Mouse (Mus musculus): Measurements from ENCODE around the gene Klrg2. TPM values are rescaled to one million over a fixed set of nuclear protein-coding genes. Genes with fewer than 3 reads are reported as not detected.

Gene Klrg2
- polyA plus RNA-seq, 1 experiment from 2014 or later, result 0.07 TPM

DNA sequence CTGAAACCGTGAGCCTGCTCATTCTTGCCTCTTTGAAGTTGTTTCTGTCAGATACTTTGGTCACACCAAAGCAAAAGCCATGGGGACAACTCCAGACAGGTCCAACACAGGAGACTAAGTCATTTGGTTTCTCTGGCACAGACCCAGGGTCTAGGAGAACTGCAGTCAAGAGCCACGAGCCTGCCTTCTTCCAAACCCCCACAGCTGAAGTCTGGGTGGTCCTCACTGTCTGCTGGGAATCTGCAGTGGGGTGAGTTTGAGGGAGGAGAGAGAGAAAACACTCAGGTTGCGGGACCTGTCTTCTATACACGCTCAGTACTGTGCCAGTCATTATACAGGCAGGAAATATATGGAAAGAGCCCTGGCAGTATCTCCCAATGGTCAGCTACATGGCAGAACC is 9.6 kb downstream of the Klrg2 start:
- Histone ChIP-seq H3K9me3 (no peaks in the 10 kb centered on the region), H3K4me3 (no peak overlapping the region), H3K4me1 (peaks cover 23% of the 10 kb centered on the region), H3K36me3 (peaks cover 19% of the 10 kb centered on the region), H3K9ac (no peak overlapping the region), H3K27ac (replicated peaks) (no peak overlapping the region), H3K27me3 (replicated peaks) (0 out of 2 replicates have a peak, but pooled peaks cover 3% of the 10 kb centered on the region), H3K4me2 (no peak overlapping the region)
- ATAC-seq (ENCODE audit: extremely low read depth, insufficient number of reproducible peaks, low FRiP score, low TSS enrichment), result no peak
- WGBS, result 79% methylated on average over 4 of the region's 4 CpGs

DNA sequence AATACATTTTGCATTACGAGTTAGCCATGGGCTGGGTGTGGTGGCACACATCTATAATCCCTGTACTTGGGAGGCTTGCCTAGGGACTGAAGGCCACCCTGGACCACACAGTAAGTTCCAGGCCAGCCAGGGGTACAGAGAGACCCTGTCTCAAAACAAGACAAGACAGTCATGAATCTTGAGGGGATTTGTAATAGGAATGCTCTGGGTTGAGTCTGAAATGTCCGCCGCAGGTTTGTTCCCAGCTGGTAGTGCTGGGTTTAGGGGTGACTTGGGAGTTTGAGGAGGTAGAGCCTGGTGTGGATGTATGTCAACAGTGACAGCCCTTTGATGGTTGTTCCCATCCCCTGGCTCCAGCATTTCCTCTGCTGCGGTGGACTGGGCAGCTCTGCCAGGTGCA is 10.0 kb downstream of the Klrg2 start:
- Histone ChIP-seq H3K9ac (no peak overlapping the region), H3K4me2 (no peak overlapping the region), H3K27me3 (replicated peaks) (no peaks in the 10 kb centered on the region), H3K4me1 (peaks cover 23% of the 10 kb centered on the region), H3K9me3 (no peaks in the 10 kb centered on the region), H3K36me3 (peaks cover 19% of the 10 kb centered on the region), H3K27ac (replicated peaks) (no peak overlapping the region), H3K4me3 (no peak overlapping the region)
- no peak for ATAC-seq (ENCODE audit: extremely low read depth, insufficient number of reproducible peaks, low FRiP score, low TSS enrichment)
- WGBS, result 91% methylated on average over 4 of the region's 4 CpGs

DNA sequence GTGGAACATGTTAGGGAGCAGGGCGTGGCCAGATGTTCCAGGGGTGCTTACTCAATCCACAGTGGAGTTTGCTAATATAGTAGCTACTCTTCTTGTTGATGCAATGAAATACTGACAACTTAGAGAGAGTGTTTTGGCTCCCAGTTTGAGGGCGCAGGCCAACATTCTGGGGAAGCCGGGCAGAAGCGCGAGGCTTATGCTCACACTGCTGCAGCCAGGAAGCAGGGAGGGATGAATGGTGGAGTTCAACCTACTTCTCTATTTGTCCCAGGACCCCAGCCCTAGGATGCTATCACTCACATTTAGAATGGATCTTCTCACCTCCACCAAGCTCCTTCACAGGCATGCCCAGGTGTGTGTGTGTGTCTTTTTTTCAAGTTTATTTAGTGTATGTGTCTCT is 11.0 kb downstream of the Klrg2 start:
- H3K27me3 ChIP-seq (replicated peaks), result no peaks in the 10 kb centered on the region
- WGBS, result 95% methylated on average over 5 of the region's 5 CpGs
- peaks cover 19% of the 10 kb centered on the region for H3K36me3 ChIP-seq
- H3K27ac ChIP-seq (replicated peaks), result no peak overlapping the region
- H3K9me3 ChIP-seq, result no peaks in the 10 kb centered on the region
- H3K9ac ChIP-seq, result no peak overlapping the region
- no peak overlapping the region for H3K4me3 ChIP-seq
- no peak for ATAC-seq (ENCODE audit: extremely low read depth, insufficient number of reproducible peaks, low FRiP score, low TSS enrichment)
- no peak overlapping the region for H3K4me2 ChIP-seq
- H3K4me1 ChIP-seq, result peaks cover 23% of the 10 kb centered on the region

DNA sequence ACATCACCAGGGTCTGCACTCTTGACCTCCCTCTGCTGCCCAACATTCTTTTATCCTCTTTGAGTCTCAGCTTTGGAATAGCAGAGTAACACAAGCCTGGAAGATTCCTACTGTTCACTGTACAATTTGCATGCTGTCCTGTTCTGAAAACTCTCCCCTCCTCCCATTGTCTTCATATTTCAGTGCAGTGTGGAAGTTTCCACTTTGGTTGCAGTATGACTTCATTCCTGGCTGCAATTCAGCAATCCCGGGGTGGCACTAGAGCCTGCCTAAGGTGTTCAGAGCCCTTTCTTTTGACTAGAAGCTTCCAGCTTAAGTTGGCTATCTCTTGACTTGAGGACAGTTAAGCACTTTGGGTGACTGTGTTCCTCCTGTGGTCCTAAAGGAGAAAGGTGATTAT is 12.6 kb downstream of the Klrg2 start:
- Histone ChIP-seq H3K4me2 (no peak overlapping the region), H3K36me3 (peaks cover 34% of the 10 kb centered on the region), H3K27me3 (replicated peaks) (no peaks in the 10 kb centered on the region), H3K4me3 (no peak overlapping the region), H3K9ac (no peak overlapping the region), H3K9me3 (no peaks in the 10 kb centered on the region), H3K4me1 (peaks cover 23% of the 10 kb centered on the region), H3K27ac (replicated peaks) (peak overlapping the region; percentile 69)
- WGBS, result 32% methylated on average over 1 of the region's 1 CpGs
- no peak for ATAC-seq (ENCODE audit: extremely low read depth, insufficient number of reproducible peaks, low FRiP score, low TSS enrichment)

DNA sequence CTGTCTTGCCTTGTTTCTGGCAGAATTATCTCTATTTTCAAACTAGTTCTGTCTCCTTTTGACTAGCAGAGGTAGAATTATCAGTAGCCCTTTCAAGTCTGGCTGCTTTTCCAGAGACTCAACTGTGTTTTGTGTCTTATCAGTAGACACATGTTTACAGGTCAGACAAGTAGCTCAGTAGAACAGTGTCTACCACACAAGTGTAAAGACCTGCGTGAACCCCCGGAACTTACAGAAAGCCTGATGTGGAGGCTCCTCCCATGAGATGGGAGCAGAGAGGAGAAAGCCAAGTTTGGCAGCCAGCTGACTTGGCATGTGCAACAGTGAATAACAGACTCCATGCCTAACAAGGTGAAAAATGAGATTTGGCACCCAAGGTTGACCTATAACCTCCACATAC is 13.6 kb downstream of the Klrg2 start:
- Histone ChIP-seq H3K4me2 (no peak overlapping the region; the same call in 1 of the 2 replicates), H3K4me1 (peaks cover 23% of the 10 kb centered on the region), H3K27ac (replicated peaks) (peak overlapping the region; percentile 69), H3K9ac (no peak overlapping the region), H3K27me3 (replicated peaks) (no peaks in the 10 kb centered on the region), H3K4me3 (no peak overlapping the region), H3K36me3 (peaks cover 44% of the 10 kb centered on the region), H3K9me3 (no peaks in the 10 kb centered on the region)
- ATAC-seq (ENCODE audit: extremely low read depth, insufficient number of reproducible peaks, low FRiP score, low TSS enrichment), result no peak
- WGBS, result 22% methylated on average over 2 of the region's 2 CpGs

DNA sequence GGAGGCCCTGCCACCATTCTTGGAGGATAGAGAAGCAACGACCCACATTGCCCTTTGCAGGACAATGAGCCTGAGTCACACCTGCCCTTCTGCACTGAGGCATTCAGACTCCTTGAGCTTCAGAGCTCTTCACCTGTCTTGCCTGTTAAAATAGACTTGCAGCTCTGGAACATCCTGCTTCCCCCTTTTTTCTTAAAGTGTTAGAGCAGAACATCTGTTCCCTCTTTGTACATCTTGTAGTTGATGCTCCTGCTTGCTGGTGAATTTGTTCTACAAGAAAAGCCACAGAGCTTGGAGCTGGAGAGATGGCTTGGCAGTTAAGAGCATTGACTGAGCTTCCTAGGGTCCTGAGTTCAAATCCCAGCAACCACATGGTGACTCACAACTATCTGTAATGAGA is 14.6 kb downstream of the Klrg2 start:
- Histone ChIP-seq H3K36me3 (peaks cover 44% of the 10 kb centered on the region), H3K9me3 (0 out of 2 replicates have a peak, but pooled peaks cover 5% of the 10 kb centered on the region), H3K9ac (no peak overlapping the region), H3K4me1 (peaks cover 23% of the 10 kb centered on the region), H3K27ac (replicated peaks) (no peak overlapping the region), H3K27me3 (replicated peaks) (no peaks in the 10 kb centered on the region), H3K4me2 (no peak overlapping the region), H3K4me3 (no peak overlapping the region)
- no peak for ATAC-seq (ENCODE audit: extremely low read depth, insufficient number of reproducible peaks, low FRiP score, low TSS enrichment)
- 96% methylated on average over 1 of the region's 1 CpGs for WGBS

DNA sequence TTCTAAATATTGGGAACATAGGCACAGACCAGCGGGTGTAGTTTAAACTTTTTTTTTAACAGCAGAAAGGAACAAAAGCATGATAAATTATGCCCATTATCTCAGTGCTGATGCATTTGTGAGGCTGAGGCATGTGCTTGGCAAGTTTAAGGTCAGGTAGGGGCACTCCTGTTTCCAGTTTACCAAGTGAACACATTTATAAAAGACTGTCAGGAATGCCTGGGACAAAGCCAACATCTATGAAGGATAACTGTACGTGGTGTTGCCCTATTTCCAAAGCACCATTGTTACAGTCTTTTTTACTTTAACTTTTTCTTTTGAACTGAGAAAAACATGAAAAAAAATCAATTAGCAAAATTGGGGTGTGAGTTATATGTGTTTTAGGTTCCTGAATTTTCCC is 27.1 kb downstream of the Klrg2 start:
- Histone ChIP-seq H3K27me3 (replicated peaks) (no peaks in the 10 kb centered on the region), H3K9me3 (no peaks in the 10 kb centered on the region), H3K36me3 (peaks cover 74% of the 10 kb centered on the region), H3K4me2 (no peak overlapping the region), H3K9ac (no peak overlapping the region), H3K27ac (replicated peaks) (no peak overlapping the region), H3K4me3 (no peak overlapping the region), H3K4me1 (0 out of 2 replicates have a peak, but pooled peaks cover 8% of the 10 kb centered on the region)
- whole genome bisulfite sequencing, result 58% methylated on average over 2 of the region's 2 CpGs
- no peak for ATAC-seq (ENCODE audit: extremely low read depth, insufficient number of reproducible peaks, low FRiP score, low TSS enrichment)

DNA sequence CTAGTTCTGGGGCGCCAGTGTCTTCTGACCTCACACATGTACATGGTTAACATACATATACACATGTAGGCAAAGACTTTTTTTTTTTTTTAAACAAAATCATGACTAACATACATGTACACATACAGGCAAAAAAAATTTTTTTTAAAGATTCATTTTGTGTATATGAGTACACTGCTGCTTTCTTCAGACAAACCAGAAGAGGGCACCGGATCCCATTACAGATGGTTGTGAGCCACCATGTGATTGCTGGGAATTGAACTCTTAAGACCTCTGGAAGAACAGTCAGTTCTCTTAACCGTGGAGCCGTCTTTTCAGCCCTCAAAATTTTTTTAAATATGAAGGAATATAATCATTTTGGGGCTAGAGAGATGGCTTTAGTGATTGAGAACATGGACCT is 39.6 kb downstream of the Klrg2 start:
- no peak overlapping the region for H3K9ac ChIP-seq
- H3K9me3 ChIP-seq, result no peaks in the 10 kb centered on the region
- H3K4me3 ChIP-seq, result no peak overlapping the region
- ATAC-seq (ENCODE audit: extremely low read depth, insufficient number of reproducible peaks, low FRiP score, low TSS enrichment), result no peak
- H3K27me3 ChIP-seq (replicated peaks), result no peaks in the 10 kb centered on the region
- H3K36me3 ChIP-seq, result peaks cover 87% of the 10 kb centered on the region
- WGBS, result 90% methylated on average over 4 of the region's 4 CpGs
- no peak overlapping the region for H3K27ac ChIP-seq (replicated peaks)
- no peak overlapping the region for H3K4me2 ChIP-seq
- H3K4me1 ChIP-seq, result no peaks in the 10 kb centered on the region

DNA sequence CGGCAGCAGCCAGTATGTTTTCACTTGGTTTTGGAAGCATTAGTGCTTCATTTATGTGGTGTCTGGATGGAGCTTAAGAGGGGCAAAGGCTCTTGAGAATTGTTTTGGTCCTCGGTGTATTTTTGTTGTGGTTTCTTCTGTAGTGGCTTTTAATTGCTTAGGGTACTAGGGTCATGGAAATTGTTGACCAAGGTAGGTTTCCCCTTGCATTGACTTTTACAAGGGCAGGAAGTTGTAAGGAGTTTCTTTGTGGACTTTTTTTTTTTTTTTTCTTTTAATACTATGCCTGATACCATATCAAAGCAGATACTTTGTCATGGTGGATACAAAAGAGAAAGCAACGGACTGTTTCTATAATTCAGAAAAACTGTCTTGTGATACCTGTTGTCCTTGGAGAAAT is 55.3 kb downstream of the Klrg2 start:
- Histone ChIP-seq H3K9ac (no peak overlapping the region), H3K4me1 (no peaks in the 10 kb centered on the region), H3K36me3 (peaks cover 79% of the 10 kb centered on the region), H3K27ac (replicated peaks) (no peak overlapping the region), H3K4me3 (no peak overlapping the region), H3K4me2 (no peak overlapping the region), H3K27me3 (replicated peaks) (no peaks in the 10 kb centered on the region), H3K9me3 (no peaks in the 10 kb centered on the region)
- ATAC-seq (ENCODE audit: extremely low read depth, insufficient number of reproducible peaks, low FRiP score, low TSS enrichment), result no peak
- WGBS, result 84% methylated on average over 3 of the region's 3 CpGs

DNA sequence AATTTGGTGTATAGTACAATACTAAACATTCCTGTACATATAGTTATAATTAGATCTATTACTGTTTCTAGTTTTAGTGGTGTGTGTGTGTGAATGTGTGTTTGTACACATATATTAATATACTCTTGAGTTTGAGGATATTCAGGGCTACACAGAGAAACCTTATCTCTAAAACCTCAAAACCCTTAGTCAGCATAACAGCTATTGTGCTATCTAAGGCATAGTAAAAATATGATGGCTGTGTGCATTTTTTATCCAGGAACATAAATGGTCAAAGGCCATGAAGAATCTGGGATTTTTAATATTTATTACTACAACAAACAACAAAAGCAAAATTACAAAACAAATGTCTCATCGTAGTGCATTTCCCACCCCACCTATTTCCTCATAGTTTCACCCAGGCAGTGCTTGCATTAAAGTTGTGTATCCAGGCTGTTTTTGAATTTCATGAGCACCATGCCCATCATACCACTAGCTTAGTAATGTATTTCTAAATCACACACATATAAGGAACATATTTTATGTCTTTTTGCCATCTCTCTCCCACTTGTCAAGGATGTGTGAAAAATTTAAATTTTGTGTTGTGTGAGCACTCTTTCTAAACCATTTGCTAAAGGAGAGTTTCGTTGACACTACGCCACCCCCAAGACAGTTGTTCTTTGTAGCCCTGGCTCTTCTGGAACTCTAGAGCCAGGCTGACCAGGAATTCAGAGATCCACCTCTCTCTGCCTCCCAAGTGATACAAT is 56.8 kb downstream of the Klrg2 start:
- H3K27me3 ChIP-seq (replicated peaks), result no peaks in the 10 kb centered on the region
- H3K4me3 ChIP-seq, result no peak overlapping the region
- peaks cover 2% of the 10 kb centered on the region; the same call in 1 of the 2 replicates for H3K4me1 ChIP-seq
- H3K9ac ChIP-seq, result no peak overlapping the region
- H3K4me2 ChIP-seq, result no peak overlapping the region
- WGBS, result 95% methylated on average over 3 of the region's 3 CpGs
- no peaks in the 10 kb centered on the region for H3K9me3 ChIP-seq
- no peak for ATAC-seq (ENCODE audit: extremely low read depth, insufficient number of reproducible peaks, low FRiP score, low TSS enrichment)
- H3K27ac ChIP-seq (replicated peaks), result no peak overlapping the region
- peaks cover 74% of the 10 kb centered on the region for H3K36me3 ChIP-seq

DNA sequence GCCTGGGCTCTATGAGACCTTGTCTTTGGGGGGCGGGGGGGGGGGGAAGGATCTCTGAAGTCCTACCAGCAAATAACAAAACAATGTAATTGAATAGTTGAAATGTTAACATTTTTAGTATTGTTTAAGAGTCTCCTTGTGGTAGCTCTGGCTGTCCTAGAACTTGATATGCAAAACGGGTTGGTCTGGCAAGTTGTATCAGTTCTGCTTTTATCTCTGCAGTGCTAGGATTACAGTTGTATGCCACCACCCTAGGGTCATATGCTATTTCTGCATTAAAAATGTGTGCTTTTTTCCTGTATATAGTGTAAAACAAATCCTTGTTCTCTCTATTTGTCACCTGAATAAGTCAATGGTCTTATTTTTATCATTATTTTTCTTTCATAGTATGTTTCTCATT is 60.9 kb downstream of the Klrg2 start:
- no peak for ATAC-seq (ENCODE audit: extremely low read depth, insufficient number of reproducible peaks, low FRiP score, low TSS enrichment)

More for the DNA sequence above, 60.9 kb downstream of the Klrg2 start:
- no peak overlapping the region for H3K9ac ChIP-seq
- 76% methylated on average over 2 of the region's 2 CpGs for WGBS
- no peak overlapping the region for H3K4me3 ChIP-seq
- no peak overlapping the region for H3K27ac ChIP-seq (replicated peaks)
- H3K4me1 ChIP-seq, result peaks cover 2% of the 10 kb centered on the region; the same call in 1 of the 2 replicates
- H3K4me2 ChIP-seq, result no peak overlapping the region
- no peaks in the 10 kb centered on the region for H3K9me3 ChIP-seq
- H3K36me3 ChIP-seq, result peaks cover 76% of the 10 kb centered on the region
- no peaks in the 10 kb centered on the region for H3K27me3 ChIP-seq (replicated peaks)

Data from heart, embryonic 13.5 days (tissue).